Mouse (Mus musculus): ENCODE measurements around the gene Ttbk2. TPM values are rescaled to one million over a fixed set of nuclear protein-coding genes. Genes with fewer than 3 reads are reported as not detected.

The Ttbk2 gene
- polyA plus RNA-seq, 1 experiment from 2014 or later = 0.95 TPM

GRCm38 (mm10) chr2:120710948-120711347, 139.5 kb downstream of the Ttbk2 start:
- ATAC-seq (ENCODE audit: low FRiP score, low TSS enrichment) (no peak), DNase-seq (ENCODE audit: low spot score) (no peak)
- Histone ChIP-seq H3K4me2 (replicated peaks; ENCODE audit: low read depth) (no peak overlapping the region), H3K36me3 (ENCODE audit: control insufficient read depth, insufficient read depth, low read length) (peaks cover 12% of the 10 kb centered on the region), H3K27me3 (ENCODE audit: control insufficient read depth, insufficient read depth, low read length) (no peaks in the 10 kb centered on the region), H3K9ac (ENCODE audit: low read length) (no peak overlapping the region), H3K4me1 (replicated peaks; ENCODE audit: control insufficient read depth, insufficient read depth) (no peaks in the 10 kb centered on the region), H3K4me3 (ENCODE audit: low read depth, low read length) (no peak overlapping the region), H3K9me3 (ENCODE audit: control insufficient read depth, low read length) (no peaks in the 10 kb centered on the region), H3K27ac (replicated peaks) (no peak overlapping the region)
- TF ChIP-seq CTCF (IDR thresholded peaks at IDR 0.05; ENCODE audit: low read depth) (no peak), EP300 (optimal IDR thresholded peaks at IDR 0.05) (no peak)
- WGBS = 90% methylated on average over 3 of the region's 3 CpGs

- Histone ChIP-seq H3K4me1 (replicated peaks; ENCODE audit: control insufficient read depth, insufficient read depth) (no peaks in the 10 kb centered on the region), H3K4me3 (ENCODE audit: low read depth, low read length) (no peak overlapping the region), H3K9me3 (ENCODE audit: control insufficient read depth, low read length) (no peaks in the 10 kb centered on the region), H3K4me2 (replicated peaks; ENCODE audit: low read depth) (no peak overlapping the region), H3K36me3 (ENCODE audit: control insufficient read depth, insufficient read depth, low read length) (peaks cover 12% of the 10 kb centered on the region), H3K27ac (replicated peaks) (no peak overlapping the region), H3K9ac (ENCODE audit: low read length) (no peak overlapping the region), H3K27me3 (ENCODE audit: control insufficient read depth, insufficient read depth, low read length) (no peaks in the 10 kb centered on the region)
- no peak for ATAC-seq (ENCODE audit: low FRiP score, low TSS enrichment)
- no peak for DNase-seq (ENCODE audit: low spot score)
- no peak for TF ChIP-seq EP300 (optimal IDR thresholded peaks at IDR 0.05)
- TF ChIP-seq CTCF (IDR thresholded peaks at IDR 0.05; ENCODE audit: low read depth) = no peak
- WGBS = 74% methylated on average over 3 of the region's 3 CpGs
Observed at GRCm38 (mm10) chr2:120710154-120710553, 140.2 kb downstream of the Ttbk2 start.

GRCm38 (mm10) chr2:120707041-120707440, 143.4 kb downstream of the Ttbk2 start:
- no peak overlapping the region for H3K9ac ChIP-seq (ENCODE audit: low read length)
- DNase-seq (ENCODE audit: low spot score) (no peak), ATAC-seq (ENCODE audit: low FRiP score, low TSS enrichment) (no peak)
- H3K9me3 ChIP-seq (ENCODE audit: control insufficient read depth, low read length) = no peaks in the 10 kb centered on the region
- H3K4me1 ChIP-seq (replicated peaks; ENCODE audit: control insufficient read depth, insufficient read depth) = no peaks in the 10 kb centered on the region
- H3K27ac ChIP-seq (replicated peaks) = no peak overlapping the region
- H3K36me3 ChIP-seq (ENCODE audit: control insufficient read depth, insufficient read depth, low read length) = peaks cover 2% of the 10 kb centered on the region; the same call in 1 of the 2 replicates
- H3K4me3 ChIP-seq (ENCODE audit: low read depth, low read length) = no peak overlapping the region
- no peaks in the 10 kb centered on the region for H3K27me3 ChIP-seq (ENCODE audit: control insufficient read depth, insufficient read depth, low read length)
- no peak overlapping the region for H3K4me2 ChIP-seq (replicated peaks; ENCODE audit: low read depth)
- TF ChIP-seq EP300 (optimal IDR thresholded peaks at IDR 0.05) (no peak), CTCF (IDR thresholded peaks at IDR 0.05; ENCODE audit: low read depth) (no peak)

- no peak overlapping the region for H3K9ac ChIP-seq (ENCODE audit: low read length)
- no peaks in the 10 kb centered on the region for H3K4me1 ChIP-seq (replicated peaks; ENCODE audit: control insufficient read depth, insufficient read depth)
- no peak overlapping the region for H3K4me2 ChIP-seq (replicated peaks; ENCODE audit: low read depth)
- WGBS = 69% methylated on average over 5 of the region's 5 CpGs
- no peaks in the 10 kb centered on the region for H3K27me3 ChIP-seq (ENCODE audit: control insufficient read depth, insufficient read depth, low read length)
- ATAC-seq (ENCODE audit: low FRiP score, low TSS enrichment) = no peak
- TF ChIP-seq EP300 (optimal IDR thresholded peaks at IDR 0.05) (no peak), CTCF (IDR thresholded peaks at IDR 0.05; ENCODE audit: low read depth) (no peak)
- DNase-seq (ENCODE audit: low spot score) = no peak
- H3K4me3 ChIP-seq (ENCODE audit: low read depth, low read length) = no peak overlapping the region
- H3K36me3 ChIP-seq (ENCODE audit: control insufficient read depth, insufficient read depth, low read length) = peaks cover 2% of the 10 kb centered on the region; the same call in 1 of the 2 replicates
- no peak overlapping the region for H3K27ac ChIP-seq (replicated peaks)
- no peaks in the 10 kb centered on the region for H3K9me3 ChIP-seq (ENCODE audit: control insufficient read depth, low read length)
Observed at GRCm38 (mm10) chr2:120702675-120703074, 147.7 kb downstream of the Ttbk2 start.

GRCm38 (mm10) chr2:120700379-120700885, 150.0 kb downstream of the Ttbk2 start:
- Histone ChIP-seq H3K9me3 (ENCODE audit: control insufficient read depth, low read length) (no peaks in the 10 kb centered on the region), H3K4me2 (replicated peaks; ENCODE audit: low read depth) (no peak overlapping the region), H3K9ac (ENCODE audit: low read length) (no peak overlapping the region), H3K4me3 (ENCODE audit: low read depth, low read length) (no peak overlapping the region), H3K27ac (replicated peaks) (no peak overlapping the region), H3K27me3 (ENCODE audit: control insufficient read depth, insufficient read depth, low read length) (no peaks in the 10 kb centered on the region), H3K36me3 (ENCODE audit: control insufficient read depth, insufficient read depth, low read length) (peaks cover 2% of the 10 kb centered on the region; the same call in 1 of the 2 replicates), H3K4me1 (replicated peaks; ENCODE audit: control insufficient read depth, insufficient read depth) (no peaks in the 10 kb centered on the region)
- ATAC-seq (ENCODE audit: low FRiP score, low TSS enrichment) (no peak), DNase-seq (ENCODE audit: low spot score) (no peak)
- TF ChIP-seq EP300 (optimal IDR thresholded peaks at IDR 0.05) = no peak
- TF ChIP-seq CTCF (IDR thresholded peaks at IDR 0.05; ENCODE audit: low read depth) = no peak
- WGBS = 89% methylated on average over 3 of the region's 3 CpGs

- Histone ChIP-seq H3K9me3 (ENCODE audit: control insufficient read depth, low read length) (no peaks in the 10 kb centered on the region), H3K9ac (ENCODE audit: low read length) (no peak overlapping the region), H3K4me3 (ENCODE audit: low read depth, low read length) (no peak overlapping the region), H3K4me1 (replicated peaks; ENCODE audit: control insufficient read depth, insufficient read depth) (no peaks in the 10 kb centered on the region), H3K36me3 (ENCODE audit: control insufficient read depth, insufficient read depth, low read length) (peaks cover 2% of the 10 kb centered on the region; the same call in 1 of the 2 replicates), H3K27ac (replicated peaks) (no peak overlapping the region), H3K4me2 (replicated peaks; ENCODE audit: low read depth) (no peak overlapping the region), H3K27me3 (ENCODE audit: control insufficient read depth, insufficient read depth, low read length) (no peaks in the 10 kb centered on the region)
- TF ChIP-seq CTCF (IDR thresholded peaks at IDR 0.05; ENCODE audit: low read depth) = no peak
- TF ChIP-seq EP300 (optimal IDR thresholded peaks at IDR 0.05) = no peak
- DNase-seq (ENCODE audit: low spot score) (no peak), ATAC-seq (ENCODE audit: low FRiP score, low TSS enrichment) (no peak)
- 85% methylated on average over 5 of the region's 5 CpGs for WGBS
Observed at GRCm38 (mm10) chr2:120697767-120698166, 152.6 kb downstream of the Ttbk2 start.

Other genes starting within 250 kb of the Ttbk2 start
- gene Haus2, start 241.2 kb downstream of the Ttbk2 start, polyA plus RNA-seq (2015; fragmentation: Nextera tagmentation; extraction: Ambion mirVana) = 13.5 and 14.0 TPM in 2 replicates
- 13.6 and 14.2 TPM in 2 replicates for gene Lrrc57, start 241.1 kb downstream of the Ttbk2 start, polyA plus RNA-seq (2015; fragmentation: Nextera tagmentation; extraction: Ambion mirVana)
- gene Stard9, start 221.5 kb downstream of the Ttbk2 start, polyA plus RNA-seq (2015; fragmentation: Nextera tagmentation; extraction: Ambion mirVana) = 2.1 TPM in 2 replicates
- gene Cdan1, start 476 bp downstream of the Ttbk2 start, polyA plus RNA-seq (2015; fragmentation: Nextera tagmentation; extraction: Ambion mirVana) = 2.4 and 2.5 TPM in 2 replicates
- 8.5 and 8.9 TPM in 2 replicates for gene Ubr1, start 120.1 kb upstream of the Ttbk2 start, polyA plus RNA-seq (2015; fragmentation: Nextera tagmentation; extraction: Ambion mirVana)
- 9.9 and 10.7 TPM in 2 replicates for gene Tmem62, start 126.4 kb upstream of the Ttbk2 start, polyA plus RNA-seq (2015; fragmentation: Nextera tagmentation; extraction: Ambion mirVana)
- gene Ccndbp1, start 157.8 kb upstream of the Ttbk2 start, polyA plus RNA-seq (2015; fragmentation: Nextera tagmentation; extraction: Ambion mirVana) = 31.1 and 33.6 TPM in 2 replicates
- 0.22 and 0.23 TPM in 2 replicates for gene Epb42, start 186.5 kb upstream of the Ttbk2 start, polyA plus RNA-seq (2015; fragmentation: Nextera tagmentation; extraction: Ambion mirVana)
- 1.8 and 2.7 TPM in 2 replicates for gene Tgm5, start 235.2 kb upstream of the Ttbk2 start, polyA plus RNA-seq (2015; fragmentation: Nextera tagmentation; extraction: Ambion mirVana)